Mouse (Mus musculus) heart, embryonic 14.5 days (tissue): Measurements from ENCODE around the gene M1ap. TPM values are rescaled to one million over a fixed set of nuclear protein-coding genes. Genes with fewer than 3 reads are reported as not detected.

Source experiments
- ATAC-seq: fragments of 200-750 bp; cut with Nextera tagmentation; 2 replicates; pipeline ENCODE4 v1.8.0; 2017; ENCODE audit warnings: low read depth, moderate TSS enrichment; ENCODE audit not compliant: insufficient number of reproducible peaks, insufficient read depth, low FRiP score
- H3K27ac ChIP-seq, 2 experiments: fragments of 200-500 bp in 1 of 2; fragments of 300-500 bp in 1 of 2; sonication (generic) in 1 of 2; replicated peaks in 1 of 2; 2 replicates each; pipeline ENCODE4 v1.5.1; 2012 to 2014; ENCODE audit warnings: low read depth in 2 of 2, low read length in 2 of 2, control low read depth in 1 of 2, mild to moderate bottlenecking in 1 of 2, mixed read lengths in 1 of 2; ENCODE audit not compliant: control insufficient read depth in 1 of 2, insufficient read depth in 1 of 2
- H3K27me3 ChIP-seq: fragments of 300-500 bp; sonication (generic); 2 replicates; pipeline ENCODE4 v1.6.1; 2014; ENCODE audit warnings: mild to moderate bottlenecking, low read length, control low read depth; ENCODE audit not compliant: control insufficient read depth, insufficient read depth
- H3K36me3 ChIP-seq: fragments of 300-500 bp; sonication (generic); 2 replicates; pipeline ENCODE4 v1.6.1; 2014; ENCODE audit warnings: mild to moderate bottlenecking, control low read depth, low read length, mixed read lengths; ENCODE audit not compliant: control insufficient read depth, insufficient read depth
- H3K4me1 ChIP-seq, 2 experiments: fragments of 200-500 bp in 1 of 2; fragments of 300-500 bp in 1 of 2; sonication (generic) in 1 of 2; 2 replicates each; pipeline ENCODE4 v1.6.1; 2012 to 2014; ENCODE audit warnings: low read length in 2 of 2, control low read depth in 1 of 2, mixed read lengths in 1 of 2; ENCODE audit not compliant: control insufficient read depth in 2 of 2, insufficient read depth in 2 of 2
- H3K4me2 ChIP-seq: fragments of 300-500 bp; sonication (generic); 2 replicates; pipeline ENCODE4 v1.6.1; 2014; ENCODE audit warnings: mild to moderate bottlenecking, low read length
- H3K4me3 ChIP-seq, 2 experiments: fragments of 200-500 bp in 1 of 2; fragments of 300-500 bp in 1 of 2; sonication (generic) in 1 of 2; 2 replicates each; pipeline ENCODE4 v1.5.1; 2012 to 2014; ENCODE audit warnings: low read length in 2 of 2, mild to moderate bottlenecking in 2 of 2, control low read depth in 1 of 2, low read depth in 1 of 2, moderate library complexity in 1 of 2; ENCODE audit not compliant: control insufficient read depth in 1 of 2, insufficient read depth in 1 of 2
- H3K9ac ChIP-seq: fragments of 300-500 bp; sonication (generic); 2 replicates; pipeline ENCODE4 v1.6.1; 2014; ENCODE audit warnings: mild to moderate bottlenecking, low read length
- H3K9me3 ChIP-seq: fragments of 300-500 bp; sonication (generic); 2 replicates; pipeline ENCODE4 v1.6.1; 2016; ENCODE audit warnings: low read length, control low read depth; ENCODE audit not compliant: control insufficient read depth
- WGBS: fragments of 180-500 bp; shearing (Covaris S2); extraction: QIAGEN DNeasy Blood & Tissue Kit; methylation state at CpG from one replicate; pipeline ENCODE4 v1.1.7; 2014; 5-methylcytosine and 5-hydroxymethylcytosine counted together
- microRNA-seq: library from miRNA; unstranded; fragments of <30 nt; microRNA quantifications from one replicate; pipeline ENCODE4, GENCODE M21; 2016
- polyA plus RNA-seq: library from polyadenylated mRNA; unstranded; fragments of >200 nt; fragmentation: Nextera tagmentation; extraction: Ambion mirVana; gene quantifications from 2 replicates; pipeline ENCODE4 v1.2.1, GENCODE M21; 2014

The M1ap gene
- polyA plus RNA-seq, 1 experiment from 2014 or later: 0.35 TPM

GRCm38 (mm10) chr6:83074979-83075378, 128.3 kb downstream of the M1ap start:
- no peak overlapping the region for H3K4me2 ChIP-seq
- no peak overlapping the region for H3K27ac ChIP-seq
- H3K9ac ChIP-seq: no peak overlapping the region
- peaks cover 71% of the 10 kb centered on the region for H3K27me3 ChIP-seq
- WGBS: 11% methylated on average over 2 of the region's 2 CpGs
- no peaks in the 10 kb centered on the region for H3K9me3 ChIP-seq
- H3K4me3 ChIP-seq: no peak overlapping the region
- ATAC-seq: no peak
- peaks cover 1% of the 10 kb centered on the region; the same call in 1 of the 2 replicates for H3K36me3 ChIP-seq
- H3K4me1 ChIP-seq: peaks cover 4 to 18% of the 10 kb centered on the region in 2 experiments; a peak in 3 of 4 replicates

DNA sequence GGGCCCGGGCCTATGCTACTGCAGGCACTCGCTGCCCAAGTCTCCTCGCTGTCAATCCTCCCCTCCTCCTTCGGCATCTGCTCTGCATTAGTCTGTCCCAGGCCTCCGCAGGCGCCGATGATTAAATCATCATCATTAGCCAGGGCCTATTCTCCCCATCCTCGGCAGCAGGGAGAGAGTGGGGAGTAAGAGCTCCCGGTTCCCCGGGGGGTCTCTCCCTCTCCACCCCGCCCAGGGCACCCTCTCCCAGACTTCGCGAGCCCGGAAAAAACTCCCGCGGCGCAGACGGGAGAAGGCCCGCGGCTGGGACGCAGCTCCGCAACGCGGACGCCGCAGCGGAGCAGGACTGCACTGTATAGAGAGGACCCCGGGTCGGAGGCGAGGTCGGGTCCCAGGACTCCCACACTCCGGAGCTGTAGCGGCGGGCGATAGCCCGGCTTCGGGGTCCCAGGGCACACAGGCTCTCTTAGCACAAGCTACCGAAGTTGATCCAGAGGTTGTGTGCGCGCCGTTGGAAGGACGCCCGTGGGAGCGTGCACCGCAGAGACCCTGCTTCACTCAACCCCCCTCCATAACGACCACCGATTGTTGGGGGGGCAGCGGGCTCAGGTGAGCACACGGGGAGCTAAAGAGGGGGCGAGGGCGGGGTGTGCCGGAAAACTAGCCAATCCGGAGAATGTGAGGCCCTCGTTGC, 131.1 kb downstream of the M1ap start, which contains the start of gene Pcgf1:
Gene Pcgf1, plus strand, starts transcription at position 240 of the 694 bp plus-strand sequence.
- Histone ChIP-seq H3K4me3 (peak within 1 kb of the TSS; percentile 78 to 91), H3K4me1 (peaks cover 4 to 8% of the 10 kb centered on the region in 2 experiments; a peak in 3 of 4 replicates), H3K27me3 (peaks cover 51% of the 10 kb centered on the region), H3K9ac (peak within 1 kb of the TSS; percentile 85), H3K9me3 (no peaks in the 10 kb centered on the region), H3K4me2 (peak within 1 kb of the TSS; percentile 100), H3K27ac (peak within 1 kb of the TSS; percentile 71 to 82), H3K36me3 (peaks cover 19% of the 10 kb centered on the region)
- peak; percentile 54 for ATAC-seq
- WGBS: under 1% methylated on average over 53 of the region's 54 CpGs

DNA sequence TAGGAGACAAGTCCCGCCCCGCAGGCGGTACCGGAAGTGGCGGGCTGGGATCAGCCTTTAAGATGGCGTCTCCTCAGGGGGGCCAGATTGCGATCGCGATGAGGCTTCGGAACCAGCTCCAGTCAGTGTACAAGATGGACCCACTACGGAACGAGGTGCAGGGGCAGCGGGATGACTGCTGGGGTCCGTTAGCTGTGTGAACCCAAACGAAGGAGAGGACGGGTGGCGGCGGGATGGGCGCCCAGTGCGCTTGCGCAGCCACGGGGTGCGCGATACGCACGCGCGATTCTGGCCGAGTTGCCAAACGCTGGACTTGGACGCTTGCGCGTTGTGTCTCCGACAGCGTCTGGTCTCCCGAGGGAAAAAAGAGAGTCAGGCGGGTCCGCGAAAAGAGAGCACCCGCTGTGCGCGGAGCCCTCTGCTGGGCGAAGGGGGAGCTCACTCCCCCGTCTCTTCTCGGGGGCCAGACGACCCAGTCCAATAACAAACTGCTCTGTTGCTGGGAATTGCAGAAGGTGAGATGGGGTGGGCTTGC, 131.7 kb downstream of the M1ap start:
- under 1% methylated on average over 46 of the region's 46 CpGs for WGBS
- peak overlapping the region; percentile 85 for H3K9ac ChIP-seq
- ATAC-seq: peak; percentile 92
- H3K9me3 ChIP-seq: no peaks in the 10 kb centered on the region
- peak overlapping the region; percentile 78 to 91 for H3K4me3 ChIP-seq
- H3K27ac ChIP-seq: peak overlapping the region; percentile 71 to 82
- H3K27me3 ChIP-seq: peaks cover 54% of the 10 kb centered on the region
- H3K4me2 ChIP-seq: peak overlapping the region; percentile 100
- H3K4me1 ChIP-seq: peaks cover 4 to 8% of the 10 kb centered on the region in 2 experiments; a peak in 3 of 4 replicates
- peaks cover 19% of the 10 kb centered on the region for H3K36me3 ChIP-seq

Small RNA genes lying within 50 kb of the gene (microRNA-seq; reads per million reads assigned to microRNA genes)
- not detected for gene Mir7040

Other genes starting within 250 kb of the M1ap start
- gene Pole4, start 241.5 kb upstream of the M1ap start, polyA plus RNA-seq: 86.6 and 97.1 TPM in 2 replicates
- 31.0 and 38.0 TPM in 2 replicates for gene Hk2, start 172.4 kb upstream of the M1ap start, polyA plus RNA-seq
- not detected in 2 replicates for gene Sema4f, start 7.1 kb upstream of the M1ap start, polyA plus RNA-seq
- 4.3 and 6.4 TPM in 2 replicates for gene Dok1, start 86.6 kb downstream of the M1ap start, polyA plus RNA-seq
- 3.8 and 6.2 TPM in 2 replicates for gene Loxl3, start 87.3 kb downstream of the M1ap start, polyA plus RNA-seq
- 87.8 and 95.5 TPM in 2 replicates for gene Aup1, start 107.6 kb downstream of the M1ap start, polyA plus RNA-seq
- 42.8 and 47.6 TPM in 2 replicates for gene Htra2, start 108.4 kb downstream of the M1ap start, polyA plus RNA-seq
- 0.38 and 0.46 TPM in 2 replicates for gene Dqx1, start 110.9 kb downstream of the M1ap start, polyA plus RNA-seq
- 0.30 and 1.9 TPM in 2 replicates for gene Tlx2, start 123.4 kb downstream of the M1ap start, polyA plus RNA-seq
- 14.1 and 16.8 TPM in 2 replicates for gene Pcgf1, start 131.0 kb downstream of the M1ap start, polyA plus RNA-seq
- gene Lbx2, start 139.5 kb downstream of the M1ap start, polyA plus RNA-seq: 0.28 TPM in 1 of 2 replicates, not detected in the other
- gene Ccdc142, start 154.7 kb downstream of the M1ap start, polyA plus RNA-seq: 1.6 and 2.2 TPM in 2 replicates
- 1.3 and 1.5 TPM in 2 replicates for gene Gm42688, start 154.7 kb downstream of the M1ap start, polyA plus RNA-seq
- gene Mrpl53, start 162.1 kb downstream of the M1ap start, polyA plus RNA-seq: 179 and 180 TPM in 2 replicates
- 17.8 and 21.6 TPM in 2 replicates for gene Mogs, start 168.6 kb downstream of the M1ap start, polyA plus RNA-seq
- gene Wbp1, start 174.7 kb downstream of the M1ap start, polyA plus RNA-seq: 76.0 and 94.5 TPM in 2 replicates
- 10.3 and 11.3 TPM in 2 replicates for gene Ino80b, start 178.5 kb downstream of the M1ap start, polyA plus RNA-seq
- gene Rtkn, start 188.6 kb downstream of the M1ap start, polyA plus RNA-seq: 9.9 and 11.6 TPM in 2 replicates
- 6.0 and 6.2 TPM in 2 replicates for gene Wdr54, start 209.5 kb downstream of the M1ap start, polyA plus RNA-seq
- gene 1700003E16Rik, start 209.5 kb downstream of the M1ap start, polyA plus RNA-seq: 0.31 and 0.43 TPM in 2 replicates
- gene Dctn1, start 219.0 kb downstream of the M1ap start, polyA plus RNA-seq: 53.1 and 60.2 TPM in 2 replicates